Comparison of ENCODE assay signal across 8 mouse cellular contexts in genomic region chr17:56461771-56462743, GRCm38 (mm10). TPM values are rescaled to one million over a fixed set of nuclear protein-coding genes. Genes with fewer than 3 reads are reported as not detected.
A peak's percentile ranks its signal among the peaks of the same experiment; 100 is the strongest.
DNase-seq lines count a peak whose midpoint lies in the region; ATAC-seq and TF ChIP-seq lines count a peak whose summit lies in the region.

No protein-coding gene starts in this region.

- TF ChIP-seq POLR2A in bone marrow, adult 2 months (IDR thresholded peaks at IDR 0.05; ENCODE audit: borderline replicate concordance, control insufficient read depth, low read depth, low read length), result no peak
- TF ChIP-seq POLR2A in limb, embryonic 14.5 days (IDR thresholded peaks at IDR 0.05; ENCODE audit: borderline replicate concordance, extremely low read depth, insufficient read depth, insufficient read length), result 0 out of 2 replicates have a peak, but pooled peaks have one; percentile 42

- no peaks in the 10 kb centered on the region for H3K9me3 ChIP-seq in embryonic facial prominence, embryonic 15.5 days (replicated peaks)
- no peaks in the 10 kb centered on the region for H3K9me3 ChIP-seq in limb, embryonic 14.5 days (ENCODE audit: control insufficient read depth, low read length)
- no peaks in the 10 kb centered on the region for H3K9me3 ChIP-seq in midbrain, postnatal 0 days (ENCODE audit: low read length)

- no peak for TF ChIP-seq CTCF in bone marrow, adult 2 months (IDR thresholded peaks at IDR 0.05; ENCODE audit: control insufficient read depth, insufficient read depth, low read length)
- TF ChIP-seq CTCF in midbrain, postnatal 0 days (IDR thresholded peaks at IDR 0.05), result peak; percentile 23; the same call in 1 of the 2 replicates

- DNase-seq in 3T3-L1 (ENCODE audit: low read depth, low spot score), result peak; percentile 100
- peak; percentile 98 for DNase-seq in heart, adult 8-10 months (ENCODE audit: low spot score)
- peak; percentile 99 for DNase-seq in kidney, adult 9 months
- peak; percentile 100 for DNase-seq in limb, embryonic 14.5 days (ENCODE audit: low spot score)
- peak; percentile 98 for DNase-seq in midbrain, postnatal 0 days (ENCODE audit: low spot score)
- peak; percentile 82 to 83 for DNase-seq in spleen, postnatal 14 days (ENCODE audit: low spot score in 2 of 2)

- H3K4me2 ChIP-seq in embryonic facial prominence, embryonic 15.5 days (replicated peaks), result peak overlapping the region; percentile 89
- H3K4me2 ChIP-seq in limb, embryonic 14.5 days (replicated peaks; ENCODE audit: low read depth, low read length, severe bottlenecking), result peak overlapping the region; percentile 60
- peak overlapping the region; percentile 67 for H3K4me2 ChIP-seq in midbrain, postnatal 0 days (ENCODE audit: low read depth, low read length, poor library complexity, severe bottlenecking)

- peak overlapping the region; percentile 88 for H3K4me3 ChIP-seq in bone marrow, adult 2 months (replicated peaks; ENCODE audit: control insufficient read depth, low read depth, low read length)
- H3K4me3 ChIP-seq in embryonic facial prominence, embryonic 15.5 days (replicated peaks), result peak overlapping the region; percentile 69
- peak overlapping the region; percentile 70 for H3K4me3 ChIP-seq in limb, embryonic 14.5 days (replicated peaks; ENCODE audit: low read length)
- peak overlapping the region; percentile 44 for H3K4me3 ChIP-seq in midbrain, postnatal 0 days (ENCODE audit: low read depth, low read length)

- peaks cover 8% of the 10 kb centered on the region for H3K36me3 ChIP-seq in embryonic facial prominence, embryonic 15.5 days
- peaks cover 14% of the 10 kb centered on the region for H3K36me3 ChIP-seq in limb, embryonic 14.5 days (ENCODE audit: control insufficient read depth, insufficient read depth, low read length)
- peaks cover 6% of the 10 kb centered on the region; the same call in 1 of the 2 replicates for H3K36me3 ChIP-seq in midbrain, postnatal 0 days (ENCODE audit: insufficient read depth, low read length)

- H3K9ac ChIP-seq in embryonic facial prominence, embryonic 15.5 days, result peak overlapping the region; percentile 71
- peak overlapping the region; percentile 74 for H3K9ac ChIP-seq in limb, embryonic 14.5 days (ENCODE audit: low read depth, low read length, severe bottlenecking)
- H3K9ac ChIP-seq in midbrain, postnatal 0 days (replicated peaks; ENCODE audit: low read length, poor library complexity, severe bottlenecking), result peak overlapping the region; percentile 50

- no peaks in the 10 kb centered on the region for H3K27me3 ChIP-seq in embryonic facial prominence, embryonic 15.5 days
- no peaks in the 10 kb centered on the region for H3K27me3 ChIP-seq in limb, embryonic 14.5 days (ENCODE audit: control insufficient read depth, insufficient read depth, low read length)
- no peaks in the 10 kb centered on the region for H3K27me3 ChIP-seq in midbrain, postnatal 0 days (ENCODE audit: insufficient read depth, low read length)

- peak overlapping the region; percentile 76 for H3K27ac ChIP-seq in bone marrow, adult 2 months (ENCODE audit: control insufficient read depth, insufficient read depth, low read depth, low read length, poor library complexity)
- peak overlapping the region; percentile 97 for H3K27ac ChIP-seq in embryonic facial prominence, embryonic 15.5 days (replicated peaks)
- H3K27ac ChIP-seq in limb, embryonic 14.5 days (replicated peaks; ENCODE audit: low read depth, low read length), result peak overlapping the region; percentile 94
- H3K27ac ChIP-seq in midbrain, postnatal 0 days (ENCODE audit: low read depth, low read length), result peak overlapping the region; percentile 68

- ATAC-seq in embryonic facial prominence, embryonic 15.5 days (ENCODE audit: insufficient number of reproducible peaks, low FRiP score, low TSS enrichment, low read depth), result peak; percentile 93
- ATAC-seq in limb, embryonic 14.5 days (ENCODE audit: low FRiP score, low read depth), result peak; percentile 92
- peak; percentile 92 for ATAC-seq in midbrain, postnatal 0 days (ENCODE audit: low FRiP score)

- under 1% methylated on average over 77 of the region's 77 CpGs for WGBS in bone marrow, adult 2 months
- WGBS in embryonic facial prominence, embryonic 15.5 days, result under 1% methylated on average over 77 of the region's 77 CpGs
- under 1% methylated on average over 63 of the region's 77 CpGs for WGBS in limb, embryonic 14.5 days
- under 1% methylated on average over 77 of the region's 77 CpGs for WGBS in midbrain, postnatal 0 days

- H3K4me1 ChIP-seq in bone marrow, adult 2 months (ENCODE audit: control insufficient read depth, insufficient read depth, low read length), result no peaks in the 10 kb centered on the region
- peaks cover 65% of the 10 kb centered on the region for H3K4me1 ChIP-seq in embryonic facial prominence, embryonic 15.5 days
- H3K4me1 ChIP-seq in limb, embryonic 14.5 days (ENCODE audit: control insufficient read depth, insufficient read depth, low read length), result peaks cover 31% of the 10 kb centered on the region
- H3K4me1 ChIP-seq in midbrain, postnatal 0 days (ENCODE audit: insufficient read depth, low read length), result peaks cover 10% of the 10 kb centered on the region; the same call in 1 of the 2 replicates

RNA-seq across cellular contexts. Expression of gene Ptprs, which starts 14.2 kb away (rescaled TPM):
- 23.2 and 54.0 TPM in 2 replicates for polyA plus RNA-seq in bone marrow, adult 2 months (2011; ENCODE audit: insufficient read depth, insufficient read length, low replicate concordance, missing spikeins)
- 116 and 118 TPM in 2 replicates for polyA plus RNA-seq in embryonic facial prominence, embryonic 15.5 days (2015; fragmentation: Nextera tagmentation; extraction: Ambion mirVana)
- total RNA-seq in heart, adult 8-10 months (2022), result 10 to 100 TPM; 54.3 to 66.4 (median 60.0) TPM
- 483 and 667 TPM in 2 replicates for polyA plus RNA-seq in limb, embryonic 14.5 days (2012; rRNA removed)
- polyA plus RNA-seq in limb, embryonic 14.5 days (2014; fragmentation: Nextera tagmentation; extraction: Ambion mirVana), result 116 and 131 TPM in 2 replicates
- total RNA-seq in midbrain, postnatal 0 days (2014; rRNA removed), result 716 and 795 TPM in 2 replicates
- polyA plus RNA-seq in midbrain, postnatal 0 days (2015; fragmentation: Nextera tagmentation; extraction: Ambion mirVana), result 208 and 225 TPM in 2 replicates

RNA-seq across cellular contexts. Expression of gene Znrf4, which starts 50.2 kb away (rescaled TPM):
- polyA plus RNA-seq in bone marrow, adult 2 months (2011; ENCODE audit: insufficient read depth, insufficient read length, low replicate concordance, missing spikeins), result not detected in 2 replicates
- not detected in 2 replicates for polyA plus RNA-seq in embryonic facial prominence, embryonic 15.5 days (2015; fragmentation: Nextera tagmentation; extraction: Ambion mirVana)
- not detected for total RNA-seq in heart, adult 8-10 months (2022)
- not detected in 2 replicates for polyA plus RNA-seq in limb, embryonic 14.5 days (2012; rRNA removed)
- polyA plus RNA-seq in limb, embryonic 14.5 days (2014; fragmentation: Nextera tagmentation; extraction: Ambion mirVana), result 0.17 TPM in 1 of 2 replicates, not detected in the other
- not detected in 2 replicates for total RNA-seq in midbrain, postnatal 0 days (2014; rRNA removed)
- polyA plus RNA-seq in midbrain, postnatal 0 days (2015; fragmentation: Nextera tagmentation; extraction: Ambion mirVana), result not detected in 2 replicates

Comparison
In these comparisons a context has a peak if more than half of its experiments do, and no peak if none do; other contexts are left out.
1. Peak in every context shown above with its lines: DNase-seq, ATAC-seq, H3K4me3 ChIP-seq and H3K27ac ChIP-seq.